Mouse (Mus musculus): ENCODE measurements around the gene Map3k7. TPM values are rescaled to one million over a fixed set of nuclear protein-coding genes. Genes with fewer than 3 reads are reported as not detected.

Gene Map3k7
- polyA plus RNA-seq, 1 experiment from 2014 or later: 51.9 TPM

- Histone ChIP-seq H3K4me3 (replicated peaks) (peak overlapping the region; percentile 47), H3K4me1 (replicated peaks) (peaks cover 17% of the 10 kb centered on the region), H3K27me3 (no peaks in the 10 kb centered on the region), H3K9me3 (no peaks in the 10 kb centered on the region), H3K36me3 (no peaks in the 10 kb centered on the region), H3K27ac (peak overlapping the region; percentile 91), H3K9ac (replicated peaks) (peak overlapping the region; percentile 79), H3K4me2 (peak overlapping the region; percentile 83)
- ATAC-seq (ENCODE audit: insufficient number of reproducible peaks, insufficient read depth, low FRiP score, low TSS enrichment, low read depth): peak; percentile 66
- WGBS: 2% methylated on average over 36 of the region's 36 CpGs
These were observed 26.3 kb upstream of the Map3k7 start for GRCm38 (mm10) chr4:31937376-31938281.

GRCm38 (mm10) chr4:31938416-31939106 is 25.3 kb upstream of the Map3k7 start:
- no peaks in the 10 kb centered on the region for H3K9me3 ChIP-seq
- WGBS: 14% methylated on average over 9 of the region's 9 CpGs
- no peak overlapping the region for H3K4me3 ChIP-seq (replicated peaks)
- no peak overlapping the region for H3K9ac ChIP-seq (replicated peaks)
- peak; percentile 67; the same call in 1 of the 2 replicates for ATAC-seq (ENCODE audit: insufficient number of reproducible peaks, insufficient read depth, low FRiP score, low TSS enrichment, low read depth)
- no peaks in the 10 kb centered on the region for H3K27me3 ChIP-seq
- H3K27ac ChIP-seq: no peak overlapping the region
- no peaks in the 10 kb centered on the region for H3K36me3 ChIP-seq
- H3K4me1 ChIP-seq (replicated peaks): peaks cover 17% of the 10 kb centered on the region
- H3K4me2 ChIP-seq: peak overlapping the region; percentile 37

- H3K4me3 ChIP-seq (replicated peaks): no peak overlapping the region
- WGBS: 71% methylated on average over 4 of the region's 4 CpGs
- no peaks in the 10 kb centered on the region for H3K27me3 ChIP-seq
- no peak for ATAC-seq (ENCODE audit: insufficient number of reproducible peaks, insufficient read depth, low FRiP score, low TSS enrichment, low read depth)
- no peak overlapping the region for H3K9ac ChIP-seq (replicated peaks)
- H3K4me2 ChIP-seq: no peak overlapping the region
- H3K4me1 ChIP-seq (replicated peaks): peaks cover 14% of the 10 kb centered on the region
- no peak overlapping the region for H3K27ac ChIP-seq
- H3K36me3 ChIP-seq: no peaks in the 10 kb centered on the region
- no peaks in the 10 kb centered on the region for H3K9me3 ChIP-seq
These were observed 22.3 kb upstream of the Map3k7 start for GRCm38 (mm10) chr4:31941616-31942015.

- Histone ChIP-seq H3K4me3 (replicated peaks) (no peak overlapping the region), H3K9me3 (no peaks in the 10 kb centered on the region), H3K27ac (no peak overlapping the region), H3K9ac (replicated peaks) (no peak overlapping the region), H3K4me1 (replicated peaks) (no peaks in the 10 kb centered on the region), H3K27me3 (no peaks in the 10 kb centered on the region), H3K4me2 (no peak overlapping the region), H3K36me3 (no peaks in the 10 kb centered on the region)
- no peak for ATAC-seq (ENCODE audit: insufficient number of reproducible peaks, insufficient read depth, low FRiP score, low TSS enrichment, low read depth)
- 83% methylated on average over 2 of the region's 2 CpGs for WGBS
These were observed 20.9 kb upstream of the Map3k7 start for GRCm38 (mm10) chr4:31943045-31943444.

- ATAC-seq (ENCODE audit: insufficient number of reproducible peaks, insufficient read depth, low FRiP score, low TSS enrichment, low read depth): no peak
- Histone ChIP-seq H3K4me3 (replicated peaks) (peak overlapping the region; percentile 82), H3K36me3 (no peaks in the 10 kb centered on the region), H3K27me3 (no peaks in the 10 kb centered on the region), H3K27ac (peak overlapping the region; percentile 98), H3K9ac (replicated peaks) (peak overlapping the region; percentile 89), H3K9me3 (no peaks in the 10 kb centered on the region), H3K4me1 (replicated peaks) (peaks cover 19% of the 10 kb centered on the region), H3K4me2 (peak overlapping the region; percentile 87)
- under 1% methylated on average over 45 of the region's 47 CpGs for WGBS
These were observed 438 bp downstream of the Map3k7 start for GRCm38 (mm10) chr4:31964194-31964875.

- WGBS: 59% methylated on average over 2 of the region's 2 CpGs
- peak overlapping the region; percentile 23; the same call in 1 of the 2 replicates for H3K9ac ChIP-seq (replicated peaks)
- no peak overlapping the region for H3K27ac ChIP-seq
- H3K4me1 ChIP-seq (replicated peaks): peaks cover 19% of the 10 kb centered on the region
- H3K9me3 ChIP-seq: no peaks in the 10 kb centered on the region
- no peak for ATAC-seq (ENCODE audit: insufficient number of reproducible peaks, insufficient read depth, low FRiP score, low TSS enrichment, low read depth)
- H3K4me2 ChIP-seq: peak overlapping the region; percentile 87
- H3K36me3 ChIP-seq: no peaks in the 10 kb centered on the region
- H3K27me3 ChIP-seq: no peaks in the 10 kb centered on the region
- peak overlapping the region; percentile 82; the same call in 1 of the 2 replicates for H3K4me3 ChIP-seq (replicated peaks)
These were observed 1.3 kb downstream of the Map3k7 start for GRCm38 (mm10) chr4:31965208-31965607.

- no peak overlapping the region for H3K9ac ChIP-seq (replicated peaks)
- no peaks in the 10 kb centered on the region for H3K27me3 ChIP-seq
- peaks cover 4% of the 10 kb centered on the region; the same call in 1 of the 2 replicates for H3K36me3 ChIP-seq
- H3K4me1 ChIP-seq (replicated peaks): peaks cover 3% of the 10 kb centered on the region
- WGBS: 80% methylated on average over 1 of the region's 1 CpGs
- no peak overlapping the region for H3K4me3 ChIP-seq (replicated peaks)
- no peak overlapping the region for H3K27ac ChIP-seq
- H3K9me3 ChIP-seq: no peaks in the 10 kb centered on the region
- no peak overlapping the region for H3K4me2 ChIP-seq
- ATAC-seq (ENCODE audit: insufficient number of reproducible peaks, insufficient read depth, low FRiP score, low TSS enrichment, low read depth): no peak
These were observed 7.5 kb downstream of the Map3k7 start for GRCm38 (mm10) chr4:31971437-31971836.

GRCm38 (mm10) chr4:31972181-31972580 is 8.3 kb downstream of the Map3k7 start:
- H3K9me3 ChIP-seq: no peaks in the 10 kb centered on the region
- no peak overlapping the region for H3K4me2 ChIP-seq
- 63% methylated on average over 6 of the region's 6 CpGs for WGBS
- H3K4me1 ChIP-seq (replicated peaks): peaks cover 3% of the 10 kb centered on the region
- H3K27ac ChIP-seq: no peak overlapping the region
- H3K27me3 ChIP-seq: no peaks in the 10 kb centered on the region
- H3K4me3 ChIP-seq (replicated peaks): no peak overlapping the region
- H3K9ac ChIP-seq (replicated peaks): no peak overlapping the region
- H3K36me3 ChIP-seq: peaks cover 11% of the 10 kb centered on the region; the same call in 1 of the 2 replicates
- ATAC-seq (ENCODE audit: insufficient number of reproducible peaks, insufficient read depth, low FRiP score, low TSS enrichment, low read depth): no peak

- Histone ChIP-seq H3K36me3 (peaks cover 36% of the 10 kb centered on the region), H3K4me2 (no peak overlapping the region), H3K27ac (no peak overlapping the region), H3K9me3 (no peaks in the 10 kb centered on the region), H3K4me3 (replicated peaks) (no peak overlapping the region), H3K9ac (replicated peaks) (no peak overlapping the region), H3K27me3 (no peaks in the 10 kb centered on the region), H3K4me1 (replicated peaks) (peaks cover 3% of the 10 kb centered on the region)
- WGBS: 85% methylated on average over 3 of the region's 3 CpGs
- ATAC-seq (ENCODE audit: insufficient number of reproducible peaks, insufficient read depth, low FRiP score, low TSS enrichment, low read depth): no peak
These were observed 11.5 kb downstream of the Map3k7 start for GRCm38 (mm10) chr4:31975260-31975950.

GRCm38 (mm10) chr4:31981863-31982262 is 18.0 kb downstream of the Map3k7 start:
- H3K4me2 ChIP-seq: no peak overlapping the region
- WGBS: 92% methylated on average over 8 of the region's 8 CpGs
- no peak overlapping the region for H3K9ac ChIP-seq (replicated peaks)
- H3K27ac ChIP-seq: no peak overlapping the region
- no peak for ATAC-seq (ENCODE audit: insufficient number of reproducible peaks, insufficient read depth, low FRiP score, low TSS enrichment, low read depth)
- H3K4me3 ChIP-seq (replicated peaks): no peak overlapping the region
- H3K9me3 ChIP-seq: no peaks in the 10 kb centered on the region
- peaks cover 68% of the 10 kb centered on the region for H3K36me3 ChIP-seq
- H3K27me3 ChIP-seq: no peaks in the 10 kb centered on the region
- no peaks in the 10 kb centered on the region for H3K4me1 ChIP-seq (replicated peaks)

Measured in limb, embryonic 12.5 days (tissue).